Mouse (Mus musculus) bone marrow macrophage, adult 2 months (primary cell): ENCODE data around the gene Kat5.

ENCODE experiments used
- CTCF ChIP-seq: IDR thresholded peaks from 2 replicates; pipeline ENCODE4 v1.5.1; 2012; ENCODE audit warnings: low read depth, mild to moderate bottlenecking, low read length, moderate library complexity
- POLR2A ChIP-seq: IDR thresholded peaks from 2 replicates; pipeline ENCODE4 v1.6.1; 2012; ENCODE audit warnings: mild to moderate bottlenecking, low read depth, low read length, borderline replicate concordance

DNA sequence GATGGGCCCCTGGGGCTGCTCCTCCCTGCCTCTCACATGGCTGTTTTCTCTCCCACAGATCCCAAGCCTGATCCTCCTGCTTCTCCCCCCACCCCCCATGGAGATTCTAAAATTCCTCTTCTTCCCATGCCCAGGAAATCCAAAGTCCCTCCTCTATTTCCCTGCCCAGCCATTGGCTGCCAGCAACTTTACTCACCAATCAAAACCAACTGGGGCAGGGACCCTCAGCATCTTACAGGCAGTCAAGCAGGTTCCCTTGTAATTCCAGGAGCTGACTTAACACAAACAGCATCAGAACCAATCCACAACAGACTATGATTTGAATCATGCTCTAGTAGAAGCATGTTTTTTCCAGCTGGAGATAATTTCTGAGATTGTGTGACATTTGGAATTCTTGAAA lies 19.9 kb upstream of the Kat5 start:
- no peak for TF ChIP-seq POLR2A
- no peak for TF ChIP-seq CTCF
